Mouse (Mus musculus) liver, embryonic 13.5 days (tissue): ENCODE measurements around the gene Slc13a3. TPM values are rescaled to one million over a fixed set of nuclear protein-coding genes. Genes with fewer than 3 reads are reported as not detected.

ENCODE experiments used
- ATAC-seq: fragments of 200-750 bp; cut with Nextera tagmentation; 2 replicates; pipeline ENCODE4 v1.8.0; 2017; ENCODE audit warnings: low read depth, mild to moderate bottlenecking, moderate number of reproducible peaks, moderate library complexity
- DNase-seq: peaks from one replicate; pipeline ENCODE4 v3.0.0; 2022
- H3K27ac ChIP-seq: fragments of 300-500 bp; sonication (generic); 2 replicates; pipeline ENCODE4 v1.5.1; 2015; ENCODE audit warnings: moderate library complexity, mild to moderate bottlenecking, inconsistent platforms
- H3K27me3 ChIP-seq: fragments of 300-500 bp; sonication (generic); 2 replicates; pipeline ENCODE4 v1.6.1; 2015; ENCODE audit warnings: mild to moderate bottlenecking, inconsistent platforms
- H3K36me3 ChIP-seq: fragments of 300-500 bp; sonication (generic); 2 replicates; pipeline ENCODE4 v1.6.1; 2015; ENCODE audit warnings: mild to moderate bottlenecking, inconsistent platforms
- H3K4me1 ChIP-seq: fragments of 300-500 bp; sonication (generic); replicated peaks from 2 replicates; pipeline ENCODE4 v1.6.1; 2015; ENCODE audit warnings: inconsistent platforms
- H3K4me2 ChIP-seq: fragments of 300-500 bp; sonication (generic); 2 replicates; pipeline ENCODE4 v1.6.1; 2015; ENCODE audit warnings: inconsistent platforms, mild to moderate bottlenecking, moderate library complexity
- H3K4me3 ChIP-seq: fragments of 300-500 bp; sonication (generic); replicated peaks from 2 replicates; pipeline ENCODE4 v1.5.1; 2015; ENCODE audit warnings: mild to moderate bottlenecking, inconsistent platforms
- H3K9ac ChIP-seq: fragments of 300-500 bp; sonication (generic); 2 replicates; pipeline ENCODE4 v1.6.1; 2015; ENCODE audit warnings: mild to moderate bottlenecking, inconsistent platforms
- H3K9me3 ChIP-seq: fragments of 300-500 bp; sonication (generic); replicated peaks from 2 replicates; pipeline ENCODE4 v1.6.1; 2016; ENCODE audit warnings: inconsistent platforms
- WGBS: fragments of 180-500 bp; shearing (Covaris S2); methylation state at CpG from one replicate; pipeline ENCODE4 v1.1.7; 2015; ENCODE audit not compliant: insufficient replicate concordance; 5-methylcytosine and 5-hydroxymethylcytosine counted together
- polyA plus RNA-seq: library from polyadenylated mRNA; unstranded; fragments of >200 nt; fragmentation: Nextera tagmentation; extraction: Ambion mirVana; gene quantifications from 2 replicates; pipeline ENCODE4 v1.2.1, GENCODE M21; 2015

The Slc13a3 gene
- polyA plus RNA-seq, 1 experiment from 2014 or later = 4.4 TPM

DNA sequence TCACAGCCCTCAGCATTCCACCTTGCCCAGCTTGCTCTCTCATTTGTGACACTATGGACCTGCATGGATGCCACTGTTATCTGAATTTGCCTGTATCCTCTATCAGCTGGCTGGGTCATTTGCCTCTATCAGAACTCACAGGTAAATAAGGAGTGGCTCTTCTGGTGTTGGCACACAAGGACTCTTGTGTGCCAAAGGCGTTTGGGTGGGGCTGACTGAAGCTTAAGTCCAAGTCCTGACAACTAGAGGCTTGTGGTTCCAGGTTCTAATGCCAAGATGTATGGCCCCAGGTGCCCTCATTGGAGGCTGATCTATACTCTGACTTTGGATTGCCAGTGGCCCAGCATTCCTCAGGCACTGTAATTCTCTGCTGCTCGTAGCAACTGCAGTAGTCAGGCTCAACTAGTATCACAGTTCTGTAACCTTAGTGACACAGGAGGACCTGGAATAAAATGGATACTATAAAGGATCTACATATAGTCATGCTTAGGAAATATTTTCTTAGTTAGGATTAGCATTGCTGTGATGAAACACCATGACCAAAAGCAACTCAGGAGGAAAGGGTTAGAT is 24.8 kb upstream of the Slc13a3 start:
- Histone ChIP-seq H3K36me3 (no peaks in the 10 kb centered on the region), H3K4me1 (peaks cover 8% of the 10 kb centered on the region), H3K4me2 (no peak overlapping the region), H3K9me3 (no peaks in the 10 kb centered on the region), H3K27me3 (peaks cover 3% of the 10 kb centered on the region; the same call in 1 of the 2 replicates), H3K4me3 (no peak overlapping the region), H3K9ac (no peak overlapping the region), H3K27ac (no peak overlapping the region)
- no peak for ATAC-seq
- DNase-seq = no peak
- WGBS = 46% methylated on average over 2 of the region's 2 CpGs

DNA sequence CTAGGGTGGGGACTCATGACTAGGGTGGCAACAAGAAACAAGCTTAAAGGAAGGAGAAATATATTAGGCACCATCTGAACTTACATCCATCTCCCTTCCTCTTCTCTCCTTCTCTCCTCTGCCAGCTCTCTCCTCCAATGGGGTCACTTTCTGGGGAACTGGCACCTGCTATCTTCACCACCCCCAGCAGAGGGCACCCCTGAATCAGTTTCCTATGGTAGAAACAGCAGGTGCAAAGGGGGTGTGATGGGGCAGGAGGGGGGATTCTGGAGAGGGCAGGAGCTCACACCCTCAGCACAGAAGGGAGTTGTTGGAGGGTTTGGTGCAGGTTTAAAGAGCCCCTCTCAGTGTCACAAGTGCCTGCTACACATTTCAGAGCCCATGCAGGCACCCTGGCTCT is 23.2 kb upstream of the Slc13a3 start:
- Histone ChIP-seq H3K4me1 (peaks cover 16% of the 10 kb centered on the region), H3K9me3 (no peaks in the 10 kb centered on the region), H3K27ac (no peak overlapping the region), H3K4me3 (no peak overlapping the region), H3K27me3 (no peaks in the 10 kb centered on the region), H3K9ac (no peak overlapping the region), H3K36me3 (no peaks in the 10 kb centered on the region), H3K4me2 (no peak overlapping the region)
- DNase-seq (no peak), ATAC-seq (no peak)

- DNase-seq = no peak
- H3K9ac ChIP-seq = no peak overlapping the region
- peaks cover 13% of the 10 kb centered on the region for H3K36me3 ChIP-seq
- no peak overlapping the region for H3K27ac ChIP-seq
- H3K4me2 ChIP-seq = no peak overlapping the region
- 40% methylated on average over 2 of the region's 2 CpGs for WGBS
- H3K4me1 ChIP-seq = peaks cover 16% of the 10 kb centered on the region
- no peak overlapping the region for H3K4me3 ChIP-seq
- no peaks in the 10 kb centered on the region for H3K9me3 ChIP-seq
- no peak for ATAC-seq
- H3K27me3 ChIP-seq = no peaks in the 10 kb centered on the region
Measured at GRCm38 (mm10) chr2:165494495-165494894, 21.5 kb upstream of the Slc13a3 start.

DNA sequence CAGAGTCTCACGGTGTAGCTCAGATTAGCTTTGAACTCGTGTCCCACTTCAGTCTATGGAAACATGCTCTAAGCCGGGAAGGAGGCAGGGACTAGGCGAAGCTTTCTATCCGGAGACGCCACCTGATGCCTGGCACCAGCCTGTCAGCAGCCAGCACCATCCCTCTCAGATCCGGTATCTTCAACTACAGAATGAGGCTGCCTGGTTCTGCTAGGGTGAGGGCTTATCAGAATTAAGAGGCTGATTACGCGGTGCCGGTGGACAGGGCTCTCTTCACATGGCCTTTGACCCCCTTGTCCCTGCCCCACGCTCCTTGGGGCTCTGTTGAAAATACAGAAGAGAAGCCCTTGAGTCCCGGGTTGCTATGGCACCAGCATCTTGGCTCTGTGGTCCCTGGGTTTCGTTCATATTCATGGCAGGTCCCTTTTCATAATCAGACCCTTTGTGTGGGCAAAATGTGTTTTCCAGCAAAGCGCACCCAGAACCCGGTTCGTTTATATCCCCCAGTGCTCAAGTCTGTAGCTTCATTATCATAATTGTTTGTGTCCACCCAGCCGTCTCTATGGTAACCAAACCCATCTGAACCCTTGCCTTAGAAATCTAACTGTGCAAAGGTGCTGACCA is 20.7 kb upstream of the Slc13a3 start:
- no peak for DNase-seq
- peak overlapping the region; percentile 80 for H3K9ac ChIP-seq
- ATAC-seq = peak; percentile 27

DNA sequence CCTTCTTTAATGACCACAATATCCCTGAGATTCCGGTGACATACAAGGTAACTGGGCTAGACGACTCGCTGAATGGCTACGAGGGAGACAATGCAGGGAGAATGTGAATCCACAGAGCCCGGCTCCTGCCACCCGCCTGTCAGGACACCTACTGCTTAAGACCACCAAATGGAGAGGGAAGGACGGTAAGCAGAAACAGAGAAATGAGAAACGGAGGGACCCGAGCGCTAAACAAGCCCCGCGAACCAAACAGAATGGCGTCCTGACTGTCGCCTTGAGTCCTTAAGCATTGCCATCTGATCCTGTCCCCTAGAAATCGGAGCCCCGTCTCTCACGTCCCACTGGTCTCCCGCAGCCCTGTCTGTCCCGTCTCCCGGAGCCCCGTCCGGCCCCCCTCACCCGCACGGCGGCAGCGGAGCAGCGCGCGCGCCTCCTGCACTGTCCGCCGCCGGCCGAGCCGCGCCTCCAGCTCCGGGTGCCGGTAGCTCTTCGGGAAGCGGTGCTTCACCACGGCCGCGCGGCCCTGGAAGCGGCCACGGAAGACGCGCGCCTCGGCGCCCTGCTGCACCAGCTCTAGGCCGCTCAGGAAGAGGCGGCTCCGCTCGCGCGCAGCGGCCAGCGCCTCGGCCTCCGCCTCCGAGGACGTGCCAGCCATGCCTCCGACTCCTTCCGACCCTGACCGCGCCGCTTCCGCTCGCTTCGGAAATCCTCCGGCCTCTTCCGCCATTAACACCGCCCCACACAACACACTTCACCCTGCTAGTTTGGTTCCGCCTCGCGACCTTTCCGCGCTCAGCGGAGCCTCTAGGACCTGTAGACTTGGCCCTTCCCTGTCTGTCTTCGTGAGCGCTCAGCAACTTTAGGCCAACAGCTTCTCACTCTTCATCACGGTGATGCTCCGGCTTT is 19.9 kb upstream of the Slc13a3 start, which contains the start of gene Trp53rka:
TSS of gene Trp53rka (minus strand) at position 677 of the 906 bp plus-strand sequence.
- Histone ChIP-seq H3K36me3 (peaks cover 20% of the 10 kb centered on the region), H3K27ac (no peak within 1 kb of the TSS; the same call in 1 of the 2 replicates), H3K4me2 (peak within 1 kb of the TSS; percentile 77), H3K9ac (peak within 1 kb of the TSS; percentile 80), H3K27me3 (no peaks in the 10 kb centered on the region), H3K4me3 (peak within 1 kb of the TSS; percentile 73), H3K9me3 (no peaks in the 10 kb centered on the region), H3K4me1 (peaks cover 16% of the 10 kb centered on the region)
- peak; percentile 59 for DNase-seq
- WGBS = under 1% methylated on average over 84 of the region's 84 CpGs
- ATAC-seq = peak; percentile 88

More for the DNA sequence above, 20.7 kb upstream of the Slc13a3 start:
- Histone ChIP-seq H3K27ac (no peak overlapping the region), H3K4me1 (peaks cover 16% of the 10 kb centered on the region), H3K4me2 (peak overlapping the region; percentile 77), H3K27me3 (no peaks in the 10 kb centered on the region), H3K9me3 (no peaks in the 10 kb centered on the region), H3K36me3 (peaks cover 20% of the 10 kb centered on the region), H3K4me3 (peak overlapping the region; percentile 73)
- 26% methylated on average over 17 of the region's 17 CpGs for WGBS

GRCm38 (mm10) chr2:165486881-165487535 is 14.0 kb upstream of the Slc13a3 start:
- DNase-seq (no peak), ATAC-seq (peak; percentile 39)
- Histone ChIP-seq H3K4me2 (no peak overlapping the region), H3K27ac (no peak overlapping the region), H3K9me3 (no peaks in the 10 kb centered on the region), H3K4me1 (peaks cover 5% of the 10 kb centered on the region), H3K9ac (0 out of 2 replicates have a peak overlapping the region, but pooled peaks have one; percentile 26), H3K36me3 (peaks cover 20% of the 10 kb centered on the region), H3K27me3 (no peaks in the 10 kb centered on the region), H3K4me3 (no peak overlapping the region)
- WGBS = 20% methylated on average over 8 of the region's 8 CpGs

DNA sequence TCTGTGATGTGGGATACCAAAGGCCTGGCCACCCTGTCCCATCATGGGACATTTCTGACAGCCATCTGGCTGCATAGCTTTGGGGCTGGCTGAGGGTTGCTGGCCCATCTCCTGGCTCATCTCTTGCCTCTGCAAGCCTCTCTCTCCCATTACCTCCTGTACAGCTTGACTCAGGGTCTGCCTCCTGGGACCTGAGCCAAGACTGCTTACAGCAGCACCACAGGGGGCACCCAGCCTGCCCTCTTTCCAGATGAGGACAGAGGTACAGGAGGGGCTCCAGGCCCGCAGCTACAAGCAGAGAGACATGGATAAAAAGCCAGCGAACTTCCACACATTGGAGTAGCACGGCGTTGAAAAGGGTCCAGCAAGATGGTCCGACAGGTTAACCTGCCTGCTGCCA is 13.4 kb upstream of the Slc13a3 start:
- ATAC-seq (no peak), DNase-seq (no peak)
- H3K4me3 ChIP-seq = no peak overlapping the region
- no peak overlapping the region for H3K9ac ChIP-seq
- no peak overlapping the region for H3K4me2 ChIP-seq
- 0 out of 2 replicates have a peak, but pooled peaks cover 3% of the 10 kb centered on the region for H3K4me1 ChIP-seq
- H3K27me3 ChIP-seq = no peaks in the 10 kb centered on the region
- no peak overlapping the region for H3K27ac ChIP-seq
- WGBS = 81% methylated on average over 5 of the region's 5 CpGs
- H3K9me3 ChIP-seq = no peaks in the 10 kb centered on the region
- H3K36me3 ChIP-seq = peaks cover 20% of the 10 kb centered on the region

- DNase-seq = no peak
- no peaks in the 10 kb centered on the region for H3K9me3 ChIP-seq
- peaks cover 19% of the 10 kb centered on the region for H3K36me3 ChIP-seq
- H3K4me1 ChIP-seq = 0 out of 2 replicates have a peak, but pooled peaks cover 3% of the 10 kb centered on the region
- no peak overlapping the region for H3K4me2 ChIP-seq
- no peak for ATAC-seq
- WGBS = 50% methylated on average over 3 of the region's 3 CpGs
- H3K27me3 ChIP-seq = no peaks in the 10 kb centered on the region
- H3K9ac ChIP-seq = no peak overlapping the region
- H3K27ac ChIP-seq = no peak overlapping the region
- H3K4me3 ChIP-seq = no peak overlapping the region
Measured at GRCm38 (mm10) chr2:165485826-165486225, 12.8 kb upstream of the Slc13a3 start.

DNA sequence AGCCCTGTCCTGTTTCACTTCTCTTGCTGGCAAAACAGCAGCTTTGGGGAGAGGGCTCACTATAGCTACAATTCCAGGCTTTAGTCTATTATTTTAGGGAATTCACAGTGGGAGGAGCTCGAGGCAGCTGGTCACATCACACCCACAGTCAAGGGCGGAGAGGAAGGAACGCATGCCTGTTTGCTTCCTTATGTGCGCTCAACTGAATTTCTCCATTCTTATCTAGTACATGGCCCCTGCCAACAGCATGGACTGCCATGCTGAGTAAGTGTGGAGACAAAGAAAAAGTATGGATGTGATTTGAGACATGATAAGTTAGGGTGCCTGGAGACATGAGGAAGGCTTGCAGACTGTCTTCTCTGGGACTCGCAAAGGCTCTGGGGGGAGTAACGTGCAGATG is 11.1 kb upstream of the Slc13a3 start:
- Histone ChIP-seq H3K36me3 (peaks cover 3% of the 10 kb centered on the region), H3K9me3 (no peaks in the 10 kb centered on the region), H3K27me3 (no peaks in the 10 kb centered on the region), H3K9ac (no peak overlapping the region), H3K27ac (no peak overlapping the region), H3K4me1 (0 out of 2 replicates have a peak, but pooled peaks cover 3% of the 10 kb centered on the region), H3K4me3 (no peak overlapping the region), H3K4me2 (no peak overlapping the region)
- ATAC-seq (no peak), DNase-seq (no peak)
- 51% methylated on average over 6 of the region's 6 CpGs for WGBS

- DNase-seq = no peak
- Histone ChIP-seq H3K27ac (no peak overlapping the region), H3K4me1 (0 out of 2 replicates have a peak, but pooled peaks cover 2% of the 10 kb centered on the region), H3K27me3 (no peaks in the 10 kb centered on the region), H3K4me2 (no peak overlapping the region), H3K4me3 (no peak overlapping the region), H3K36me3 (no peaks in the 10 kb centered on the region), H3K9ac (no peak overlapping the region), H3K9me3 (no peaks in the 10 kb centered on the region)
- 53% methylated on average over 8 of the region's 8 CpGs for WGBS
- ATAC-seq = peak; percentile 23; the same call in 1 of the 2 replicates
Measured at GRCm38 (mm10) chr2:165482003-165482402, 9.0 kb upstream of the Slc13a3 start.

GRCm38 (mm10) chr2:165475850-165476249 is 2.8 kb upstream of the Slc13a3 start:
- ATAC-seq = no peak
- Histone ChIP-seq H3K9ac (no peak overlapping the region), H3K4me2 (no peak overlapping the region), H3K4me1 (peaks cover 5% of the 10 kb centered on the region; the same call in 1 of the 2 replicates), H3K36me3 (no peaks in the 10 kb centered on the region), H3K4me3 (no peak overlapping the region), H3K27me3 (peaks cover 31% of the 10 kb centered on the region), H3K27ac (no peak overlapping the region), H3K9me3 (no peaks in the 10 kb centered on the region)
- no peak for DNase-seq
- 52% methylated on average over 5 of the region's 5 CpGs for WGBS
